Mouse (Mus musculus) splenic B cell, adult 2 months (primary cell): ENCODE measurements around the gene H2-Ab1.

ENCODE experiments used
- DNase-seq: peaks from one replicate; pipeline ENCODE4 v3.0.0-alpha.2; 2011; ENCODE audit warnings: low read depth, low spot score
- H3K27me3 ChIP-seq: 2 replicates; pipeline ENCODE4 v1.6.1; 2012; ENCODE audit warnings: mild to moderate bottlenecking, low read length, moderate library complexity, mixed read lengths; ENCODE audit not compliant: control insufficient read depth, poor library complexity, insufficient read depth, severe bottlenecking
- H3K36me3 ChIP-seq: 2 replicates; pipeline ENCODE4 v1.6.1; 2012; ENCODE audit warnings: mild to moderate bottlenecking, low read length, moderate library complexity, mixed read lengths; ENCODE audit not compliant: control insufficient read depth, poor library complexity, insufficient read depth, severe bottlenecking

Gene H2-Ab1

GRCm38 (mm10) chr17:34316697-34317096 lies 59.2 kb downstream of the H2-Ab1 start:
- H3K27me3 ChIP-seq = no peaks in the 10 kb centered on the region
- DNase-seq = peak; percentile 38
- peaks cover 37% of the 10 kb centered on the region for H3K36me3 ChIP-seq

GRCm38 (mm10) chr17:34317275-34317674 lies 59.8 kb downstream of the H2-Ab1 start:
- Histone ChIP-seq H3K27me3 (no peaks in the 10 kb centered on the region), H3K36me3 (peaks cover 32% of the 10 kb centered on the region)
- peak; percentile 38 for DNase-seq
